Mouse (Mus musculus) kidney, postnatal 0 days (tissue): Measurements from ENCODE around the gene Ints6l. TPM values are rescaled to one million over a fixed set of nuclear protein-coding genes. Genes with fewer than 3 reads are reported as not detected.
A peak's percentile ranks its signal among the peaks of the same experiment; 100 is the strongest.

ENCODE experiments used
- ATAC-seq: fragments of 200-750 bp; cut with Nextera tagmentation; replicated peaks from 2 replicates; pipeline ENCODE4 v1.8.0; 2017; ENCODE audit warnings: low read depth, moderate number of reproducible peaks, moderate TSS enrichment, moderate library complexity; ENCODE audit not compliant: low FRiP score
- DNase-seq: peaks from one replicate; pipeline ENCODE4 v3.0.0-alpha.2; 2016; ENCODE audit warnings: low spot score
- H3K27ac ChIP-seq: fragments of 300-500 bp; sonication (generic); 2 replicates; pipeline ENCODE4 v1.5.1; 2014; ENCODE audit warnings: mild to moderate bottlenecking
- H3K27me3 ChIP-seq: fragments of 300-500 bp; sonication (generic); 2 replicates; pipeline ENCODE4 v1.6.1; 2014; ENCODE audit warnings: low read length, mixed read lengths; ENCODE audit not compliant: insufficient read depth
- H3K36me3 ChIP-seq: fragments of 300-500 bp; sonication (generic); 2 replicates; pipeline ENCODE4 v1.6.1; 2014; ENCODE audit warnings: low read length, mixed read lengths; ENCODE audit not compliant: insufficient read depth
- H3K4me1 ChIP-seq: fragments of 300-500 bp; sonication (generic); replicated peaks from 2 replicates; pipeline ENCODE4 v1.6.1; 2014; ENCODE audit warnings: antibody characterized with exemption, low read length, mixed read lengths; ENCODE audit not compliant: insufficient read depth
- H3K4me2 ChIP-seq: fragments of 300-500 bp; sonication (generic); 2 replicates; pipeline ENCODE4 v1.6.1; 2014; ENCODE audit warnings: mild to moderate bottlenecking, low read length, moderate library complexity, mixed read lengths
- H3K4me3 ChIP-seq: fragments of 300-500 bp; sonication (generic); replicated peaks from 2 replicates; pipeline ENCODE4 v1.5.1; 2014; ENCODE audit warnings: low read depth, low read length
- H3K9ac ChIP-seq: fragments of 300-500 bp; sonication (generic); 2 replicates; pipeline ENCODE4 v1.6.1; 2014; ENCODE audit warnings: low read depth, low read length
- H3K9me3 ChIP-seq: fragments of 300-500 bp; sonication (generic); replicated peaks from 2 replicates; pipeline ENCODE4 v1.6.1; 2016; ENCODE audit warnings: low read length, inconsistent platforms, mixed read lengths
- CTCF ChIP-seq: IDR thresholded peaks from 2 replicates; pipeline ENCODE4 v1.5.1; 2016; ENCODE audit warnings: antibody characterized with exemption, low read depth, mild to moderate bottlenecking, moderate library complexity
- WGBS: fragments of 180-500 bp; shearing (Covaris S2); extraction: QIAGEN DNeasy Blood & Tissue Kit; methylation state at CpG from one replicate; pipeline ENCODE4 v1.1.7; 2014; 5-methylcytosine and 5-hydroxymethylcytosine counted together
- polyA plus RNA-seq: library from polyadenylated mRNA; unstranded; fragments of >200 nt; fragmentation: Nextera tagmentation; extraction: Ambion mirVana; gene quantifications from 2 replicates; pipeline ENCODE4 v1.2.1, GENCODE M21; 2015

The Ints6l gene
- polyA plus RNA-seq: 30.4 and 31.7 TPM in 2 replicates

DNA sequence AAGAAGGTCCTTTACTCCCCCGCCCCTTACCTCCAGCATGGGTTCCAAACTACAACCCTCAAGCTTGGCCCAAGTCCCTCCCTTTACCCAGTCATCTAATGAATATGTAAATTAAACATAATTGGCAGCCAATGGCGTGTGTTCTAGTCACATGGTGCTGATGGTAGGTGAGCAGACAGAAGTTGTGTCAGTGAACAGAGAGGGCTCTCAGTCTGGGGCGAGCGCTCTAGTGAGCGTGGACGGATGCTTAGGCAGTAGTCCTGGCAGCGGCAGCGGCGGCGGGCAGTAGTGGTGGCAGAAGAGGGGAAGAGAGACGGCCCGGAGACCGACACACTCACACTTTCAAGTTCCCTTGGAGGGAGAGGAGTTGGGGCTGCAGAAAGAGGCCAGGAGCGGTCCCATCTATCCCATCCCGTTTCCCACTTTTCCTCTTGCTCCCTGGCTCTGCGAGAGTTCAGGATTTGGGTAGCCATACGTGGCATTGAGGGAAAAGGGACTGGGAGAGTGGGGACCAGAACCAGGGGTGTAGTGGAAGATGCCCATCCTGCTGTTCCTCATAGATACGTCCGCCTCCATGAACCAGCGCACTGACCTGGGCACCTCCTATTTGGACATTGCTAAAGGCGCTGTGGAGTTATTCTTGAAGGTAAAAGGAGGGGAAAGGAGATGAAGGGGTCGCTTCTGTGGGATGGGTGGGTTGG is at the start of gene Ints6l:
Gene Ints6l (plus strand): TSS at position 187 of the 701 bp plus-strand sequence.
- Histone ChIP-seq H3K9me3 (no peaks in the 10 kb centered on the region), H3K36me3 (no peaks in the 10 kb centered on the region), H3K4me3 (peak within 1 kb of the TSS; percentile 56), H3K27ac (peak within 1 kb of the TSS; percentile 95), H3K4me1 (no peaks in the 10 kb centered on the region), H3K4me2 (peak within 1 kb of the TSS; percentile 57), H3K9ac (peak within 1 kb of the TSS; percentile 77), H3K27me3 (no peaks in the 10 kb centered on the region)
- peak; percentile 94 for DNase-seq
- no peak for TF ChIP-seq CTCF
- ATAC-seq: peak; percentile 81
- 23% methylated on average over 20 of the region's 22 CpGs for WGBS

DNA sequence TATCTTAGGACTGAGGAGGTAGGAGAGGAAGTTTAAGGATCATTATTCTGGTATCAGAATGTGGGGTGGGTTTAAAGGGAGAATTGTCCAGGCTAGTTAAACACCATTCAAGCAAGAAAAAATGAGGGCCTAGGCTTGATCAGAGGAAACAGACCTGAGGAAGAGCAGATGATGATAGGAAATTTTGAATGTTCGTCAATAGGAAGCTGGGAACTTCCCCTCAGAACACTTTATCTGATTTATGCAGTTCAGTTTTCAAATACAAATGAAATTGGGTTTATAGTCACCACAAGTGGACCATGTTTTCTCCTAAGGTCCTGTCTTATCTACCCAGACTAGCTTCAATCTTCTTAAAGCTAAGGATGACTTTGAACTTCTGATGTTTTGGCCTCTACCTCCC is 49.2 kb upstream of the Ints6l start:
- ATAC-seq (no peak), DNase-seq (no peak)
- no peak overlapping the region for H3K27ac ChIP-seq
- H3K4me1 ChIP-seq: no peaks in the 10 kb centered on the region
- no peaks in the 10 kb centered on the region for H3K36me3 ChIP-seq
- no peak overlapping the region for H3K4me3 ChIP-seq
- 63% methylated on average over 1 of the region's 1 CpGs for WGBS
- no peak overlapping the region for H3K9ac ChIP-seq
- no peaks in the 10 kb centered on the region for H3K9me3 ChIP-seq
- TF ChIP-seq CTCF: no peak
- H3K4me2 ChIP-seq: no peak overlapping the region
- no peaks in the 10 kb centered on the region for H3K27me3 ChIP-seq

DNA sequence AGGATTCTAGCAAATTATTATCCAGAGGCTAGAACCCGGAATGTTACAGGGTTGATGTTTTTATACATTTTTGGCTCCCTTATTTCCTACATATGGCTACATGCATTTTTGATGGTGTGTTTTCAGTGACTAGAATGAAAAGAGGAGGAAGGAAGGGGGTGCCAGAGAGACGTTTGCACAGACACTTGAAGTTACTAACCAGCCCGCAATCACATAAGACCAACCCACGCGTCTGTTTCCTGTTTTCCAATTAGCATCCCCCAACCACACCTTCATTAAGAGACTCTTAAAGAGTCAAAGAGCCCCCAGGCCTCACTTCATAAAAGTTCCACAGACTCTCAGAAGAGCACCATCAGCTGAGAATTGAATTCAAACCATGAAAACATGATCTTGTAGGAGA is 48.5 kb upstream of the Ints6l start:
- no peak overlapping the region for H3K9ac ChIP-seq
- no peak overlapping the region for H3K27ac ChIP-seq
- H3K27me3 ChIP-seq: no peaks in the 10 kb centered on the region
- no peak for ATAC-seq
- WGBS: 55% methylated on average over 5 of the region's 5 CpGs
- H3K4me1 ChIP-seq: no peaks in the 10 kb centered on the region
- no peaks in the 10 kb centered on the region for H3K9me3 ChIP-seq
- H3K36me3 ChIP-seq: no peaks in the 10 kb centered on the region
- no peak overlapping the region for H3K4me2 ChIP-seq
- TF ChIP-seq CTCF: no peak
- no peak for DNase-seq
- H3K4me3 ChIP-seq: no peak overlapping the region

DNA sequence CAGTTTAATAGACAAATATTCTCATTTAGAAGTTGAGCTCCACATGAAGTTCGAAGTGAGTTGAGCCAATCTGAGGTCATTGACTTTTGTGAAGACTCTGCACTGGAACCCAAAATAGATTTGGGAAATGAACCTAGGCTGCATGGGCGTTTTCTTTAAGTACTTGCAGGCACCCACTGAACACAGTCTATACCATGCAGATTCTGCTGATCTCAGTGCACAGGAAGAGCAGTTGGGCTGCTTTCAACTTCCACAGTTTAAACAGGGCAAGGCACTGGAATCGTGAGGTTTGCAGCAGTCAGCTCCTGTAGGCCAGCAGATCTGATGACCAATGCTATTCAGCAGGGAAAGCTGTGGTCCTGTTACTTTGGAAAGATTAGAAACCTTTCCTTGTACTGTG is 38.4 kb upstream of the Ints6l start:
- Histone ChIP-seq H3K4me2 (no peak overlapping the region), H3K9me3 (no peaks in the 10 kb centered on the region), H3K4me3 (no peak overlapping the region), H3K4me1 (no peaks in the 10 kb centered on the region), H3K27me3 (no peaks in the 10 kb centered on the region), H3K36me3 (no peaks in the 10 kb centered on the region), H3K9ac (no peak overlapping the region), H3K27ac (no peak overlapping the region)
- DNase-seq (no peak), ATAC-seq (no peak)
- TF ChIP-seq CTCF: no peak
- 64% methylated on average over 3 of the region's 3 CpGs for WGBS

DNA sequence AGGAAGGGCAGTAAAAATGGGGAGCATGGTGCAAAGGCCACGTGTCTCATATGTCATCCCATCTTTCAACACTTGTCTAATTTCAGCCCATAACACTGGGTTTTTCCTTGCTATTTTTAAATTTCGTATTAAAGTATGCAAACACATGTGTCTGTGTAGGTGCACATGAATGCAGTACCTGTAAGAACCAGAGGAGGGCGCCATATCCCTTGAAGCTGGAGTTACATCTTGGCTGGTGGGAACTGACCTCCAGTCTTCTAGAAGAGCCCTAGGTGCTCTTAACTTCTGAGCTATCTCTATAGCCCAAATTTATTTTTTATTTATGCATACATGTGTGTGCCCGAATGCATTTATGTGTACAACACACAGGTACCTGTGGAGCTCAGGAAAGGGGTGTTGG is 37.1 kb upstream of the Ints6l start:
- H3K9ac ChIP-seq: no peak overlapping the region
- TF ChIP-seq CTCF: no peak; the same call in 1 of the 2 replicates
- 67% methylated on average over 4 of the region's 4 CpGs for WGBS
- no peaks in the 10 kb centered on the region for H3K27me3 ChIP-seq
- H3K9me3 ChIP-seq: no peaks in the 10 kb centered on the region
- no peaks in the 10 kb centered on the region for H3K36me3 ChIP-seq
- no peaks in the 10 kb centered on the region for H3K4me1 ChIP-seq
- H3K4me3 ChIP-seq: no peak overlapping the region
- H3K27ac ChIP-seq: no peak overlapping the region
- ATAC-seq (no peak), DNase-seq (no peak)
- H3K4me2 ChIP-seq: no peak overlapping the region

DNA sequence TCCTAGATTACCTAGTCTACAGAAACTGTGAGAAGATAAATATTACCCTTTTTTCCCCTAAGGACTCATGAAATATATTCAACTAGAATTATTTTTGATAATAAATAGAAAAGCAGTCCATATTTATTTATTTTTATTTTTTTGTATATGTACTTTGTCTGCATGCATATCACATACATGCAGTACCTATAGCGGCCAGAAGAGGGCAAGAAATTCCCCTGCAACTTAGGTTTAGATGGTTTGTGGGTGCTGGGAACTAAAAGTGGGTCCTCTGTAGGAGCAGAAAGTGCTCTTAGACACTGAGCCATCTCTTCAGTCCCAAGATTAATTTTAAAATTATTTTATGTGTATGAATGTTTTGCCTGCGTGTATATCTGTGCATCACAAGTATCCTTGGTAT is 24.1 kb upstream of the Ints6l start:
- H3K36me3 ChIP-seq: no peaks in the 10 kb centered on the region
- no peak overlapping the region for H3K4me2 ChIP-seq
- no peaks in the 10 kb centered on the region for H3K9me3 ChIP-seq
- no peak overlapping the region for H3K27ac ChIP-seq
- no peak overlapping the region for H3K9ac ChIP-seq
- ATAC-seq: no peak
- H3K27me3 ChIP-seq: no peaks in the 10 kb centered on the region
- H3K4me1 ChIP-seq: no peaks in the 10 kb centered on the region
- H3K4me3 ChIP-seq: no peak overlapping the region
- WGBS: 44% methylated on average over 2 of the region's 2 CpGs
- peak; percentile 39; the same call in 1 of the 2 replicates for TF ChIP-seq CTCF
- no peak for DNase-seq
